Mouse (Mus musculus): ENCODE measurements around the gene Cntn2. TPM values are rescaled to one million over a fixed set of nuclear protein-coding genes. Genes with fewer than 3 reads are reported as not detected.
A peak's percentile ranks its signal among the peaks of the same experiment; 100 is the strongest.

Gene Cntn2
- polyA plus RNA-seq, 1 experiment from 2014 or later = 0.19 TPM

DNA sequence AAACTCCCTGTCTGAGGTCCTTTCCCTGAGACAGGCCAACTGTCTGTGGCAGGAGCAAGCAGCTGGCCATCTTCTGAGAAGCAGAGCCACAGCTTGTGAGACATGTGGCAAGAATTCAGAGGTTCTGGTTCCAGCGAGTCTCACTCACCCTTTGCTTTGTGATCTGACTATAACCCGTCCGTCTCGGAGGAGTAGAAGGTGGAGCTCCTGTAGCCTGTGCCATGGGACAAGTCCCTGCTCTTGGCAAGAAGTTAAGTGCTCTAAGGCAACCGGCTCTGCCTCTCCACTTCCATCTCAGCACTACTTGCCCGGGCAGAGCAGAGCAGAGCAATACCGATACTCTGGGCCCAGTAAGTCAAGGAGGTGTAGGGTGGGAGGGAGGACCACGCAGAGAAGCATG lies 27.9 kb upstream of the Cntn2 start:
- no peak overlapping the region for H3K4me2 ChIP-seq
- no peaks in the 10 kb centered on the region for H3K36me3 ChIP-seq
- H3K4me1 ChIP-seq (replicated peaks) = peaks cover 3% of the 10 kb centered on the region; the same call in 1 of the 2 replicates
- no peaks in the 10 kb centered on the region for H3K27me3 ChIP-seq
- no peaks in the 10 kb centered on the region for H3K9me3 ChIP-seq (replicated peaks)
- no peak overlapping the region for H3K27ac ChIP-seq
- no peak for ATAC-seq (replicated peaks; ENCODE audit: insufficient number of reproducible peaks, insufficient read depth, low FRiP score, low read depth)
- H3K9ac ChIP-seq = no peak overlapping the region
- no peak overlapping the region for H3K4me3 ChIP-seq
- 76% methylated on average over 8 of the region's 8 CpGs for WGBS

DNA sequence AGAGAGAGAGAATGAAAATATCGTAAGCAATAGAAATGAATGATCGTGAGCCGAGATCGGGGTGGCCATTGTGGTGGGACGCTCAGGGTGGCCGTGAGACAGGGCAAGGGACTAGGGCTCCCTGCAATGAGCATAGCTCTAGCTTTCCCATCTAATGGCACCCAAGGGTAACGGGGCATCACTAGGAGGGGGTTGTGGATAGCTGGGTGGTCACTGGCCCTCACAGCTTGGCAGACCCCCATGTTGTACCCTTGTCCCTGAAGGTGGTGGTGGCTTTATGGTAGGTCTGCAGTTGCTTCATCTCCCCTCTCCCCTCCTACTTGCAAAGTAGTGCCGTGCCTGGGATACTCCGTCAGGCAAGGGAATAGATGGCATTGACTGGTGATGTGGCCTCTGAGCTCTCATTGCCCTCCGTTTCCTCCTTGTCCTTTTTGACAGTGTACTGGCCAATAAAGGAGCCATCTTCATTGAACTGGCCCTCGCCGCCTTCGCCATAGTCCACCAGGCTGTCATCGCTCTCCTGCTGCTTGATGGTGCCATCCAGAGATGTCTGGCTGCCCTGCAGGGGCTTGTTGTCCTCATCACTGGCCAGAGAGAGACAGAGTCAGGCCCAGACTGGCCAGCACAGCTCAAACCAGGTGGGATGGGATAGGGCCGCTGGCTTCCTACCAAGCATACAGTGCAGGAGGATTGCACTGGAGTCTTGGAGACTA lies 27.2 kb upstream of the Cntn2 start:
- Histone ChIP-seq H3K4me3 (no peak overlapping the region), H3K36me3 (no peaks in the 10 kb centered on the region), H3K27me3 (no peaks in the 10 kb centered on the region), H3K4me1 (replicated peaks) (peaks cover 4% of the 10 kb centered on the region; the same call in 1 of the 2 replicates), H3K4me2 (no peak overlapping the region), H3K9me3 (replicated peaks) (no peaks in the 10 kb centered on the region), H3K9ac (no peak overlapping the region), H3K27ac (no peak overlapping the region)
- WGBS = 88% methylated on average over 15 of the region's 15 CpGs
- ATAC-seq (replicated peaks; ENCODE audit: insufficient number of reproducible peaks, insufficient read depth, low FRiP score, low read depth) = no peak

DNA sequence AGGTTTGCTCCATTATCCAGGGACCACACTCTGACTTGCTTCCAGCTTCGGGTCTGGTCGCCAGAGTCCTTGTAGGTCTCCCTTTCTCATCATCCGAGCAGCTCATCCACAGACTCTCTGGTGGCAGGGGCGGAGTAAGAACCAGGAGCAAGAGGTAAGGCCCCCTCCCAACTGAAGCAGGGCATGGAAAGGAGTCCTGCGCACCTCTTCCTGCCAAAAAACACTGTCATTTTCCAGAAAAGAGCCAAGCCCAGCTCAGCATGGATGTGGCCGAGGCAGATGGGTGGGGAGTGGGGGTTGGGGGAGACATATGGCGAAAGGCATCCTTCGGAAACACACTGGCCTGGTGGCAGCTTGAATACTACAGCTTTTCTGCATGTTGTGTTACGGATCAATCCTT lies 26.5 kb upstream of the Cntn2 start:
- Histone ChIP-seq H3K4me2 (no peak overlapping the region), H3K27me3 (no peaks in the 10 kb centered on the region), H3K27ac (no peak overlapping the region), H3K9me3 (replicated peaks) (no peaks in the 10 kb centered on the region), H3K36me3 (no peaks in the 10 kb centered on the region), H3K4me3 (no peak overlapping the region), H3K9ac (no peak overlapping the region), H3K4me1 (replicated peaks) (peaks cover 4% of the 10 kb centered on the region; the same call in 1 of the 2 replicates)
- 79% methylated on average over 9 of the region's 9 CpGs for WGBS
- no peak for ATAC-seq (replicated peaks; ENCODE audit: insufficient number of reproducible peaks, insufficient read depth, low FRiP score, low read depth)

DNA sequence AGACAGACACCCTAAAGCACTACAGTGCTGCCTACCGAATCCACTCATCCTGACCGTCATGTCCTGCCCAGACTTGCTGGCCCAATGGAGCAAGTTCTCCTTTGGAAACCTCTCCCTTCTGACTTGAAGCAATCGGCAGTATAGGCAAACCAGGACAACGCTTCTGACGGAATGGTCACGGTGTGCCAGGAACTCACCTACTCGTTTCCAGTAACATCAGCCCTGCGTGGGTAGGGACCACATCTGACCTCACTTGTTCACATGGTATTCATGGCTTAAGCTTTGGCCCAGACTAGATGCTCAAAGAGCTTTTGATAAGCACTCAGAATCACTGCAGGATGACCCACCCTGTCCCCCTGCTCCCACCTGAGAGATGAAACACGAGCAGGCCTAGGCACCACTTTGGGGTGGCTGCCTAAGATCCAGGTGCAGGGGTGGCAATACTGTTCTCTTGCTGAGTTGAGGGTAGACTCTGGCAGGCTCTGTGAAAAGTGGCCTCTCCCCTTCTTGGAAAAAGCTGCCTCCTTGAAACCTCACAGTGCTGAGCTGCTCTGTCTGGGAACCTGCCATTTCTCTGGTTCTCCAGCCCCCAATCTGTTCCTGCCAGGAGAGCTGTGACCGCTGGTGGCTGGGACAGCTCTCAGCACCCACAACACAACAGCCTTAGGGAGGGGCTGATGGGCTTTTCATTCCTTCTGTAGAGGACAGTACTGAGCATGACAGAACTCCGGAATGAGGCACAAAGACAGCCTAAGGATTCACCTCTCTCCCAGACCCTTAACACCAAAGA lies 24.5 kb upstream of the Cntn2 start:
- Histone ChIP-seq H3K27ac (no peak overlapping the region), H3K9ac (no peak overlapping the region), H3K27me3 (peaks cover 3% of the 10 kb centered on the region; the same call in 1 of the 2 replicates), H3K4me3 (no peak overlapping the region), H3K36me3 (no peaks in the 10 kb centered on the region), H3K4me1 (replicated peaks) (peaks cover 4% of the 10 kb centered on the region; the same call in 1 of the 2 replicates), H3K9me3 (replicated peaks) (no peaks in the 10 kb centered on the region), H3K4me2 (no peak overlapping the region)
- 74% methylated on average over 11 of the region's 11 CpGs for WGBS
- no peak for ATAC-seq (replicated peaks; ENCODE audit: insufficient number of reproducible peaks, insufficient read depth, low FRiP score, low read depth)

DNA sequence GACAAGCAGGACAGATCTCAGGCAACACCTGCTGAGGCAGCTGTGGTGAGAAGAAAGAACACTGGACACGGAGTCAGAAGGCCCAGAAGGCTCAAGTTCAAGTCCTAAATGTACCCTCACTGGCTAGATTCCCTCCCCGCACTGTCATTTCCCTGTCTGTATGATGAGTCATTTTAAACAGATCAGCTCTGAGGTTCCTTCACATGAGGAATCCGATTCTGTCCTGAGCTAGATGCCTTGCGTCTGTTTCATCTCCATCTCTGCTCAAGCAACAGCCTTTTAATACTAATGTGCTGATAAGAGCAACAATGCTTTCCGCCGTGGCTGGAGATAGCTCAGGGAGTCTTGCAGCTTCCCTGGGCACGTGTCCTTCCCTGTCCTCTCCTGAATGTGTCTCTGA lies 22.7 kb upstream of the Cntn2 start:
- no peak overlapping the region for H3K4me2 ChIP-seq
- ATAC-seq (replicated peaks; ENCODE audit: insufficient number of reproducible peaks, insufficient read depth, low FRiP score, low read depth) = no peak
- no peak overlapping the region for H3K4me3 ChIP-seq
- H3K27ac ChIP-seq = no peak overlapping the region
- H3K36me3 ChIP-seq = no peaks in the 10 kb centered on the region
- H3K4me1 ChIP-seq (replicated peaks) = peaks cover 8% of the 10 kb centered on the region
- H3K27me3 ChIP-seq = peaks cover 11% of the 10 kb centered on the region; the same call in 1 of the 2 replicates
- 26% methylated on average over 7 of the region's 7 CpGs for WGBS
- no peak overlapping the region for H3K9ac ChIP-seq
- no peaks in the 10 kb centered on the region for H3K9me3 ChIP-seq (replicated peaks)

DNA sequence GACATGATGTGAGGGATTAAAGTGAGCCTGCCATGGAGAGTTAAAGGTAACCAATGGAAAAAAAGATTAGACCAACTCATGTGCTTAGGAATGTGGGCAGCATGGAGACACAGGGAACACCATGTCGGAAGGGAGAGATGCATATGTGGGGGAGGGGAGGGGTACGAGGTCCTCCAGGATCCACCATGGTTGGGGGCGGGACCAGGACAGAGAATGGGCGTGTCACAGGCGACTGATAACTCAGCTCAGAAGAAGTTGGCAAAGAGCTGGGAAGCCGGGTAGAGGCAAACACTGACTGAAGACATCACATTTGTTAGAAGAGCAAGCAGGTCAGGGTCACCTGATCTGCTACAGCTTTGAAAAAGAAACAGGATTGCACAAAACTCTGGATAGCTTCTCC lies 21.9 kb upstream of the Cntn2 start:
- ATAC-seq (replicated peaks; ENCODE audit: insufficient number of reproducible peaks, insufficient read depth, low FRiP score, low read depth) = no peak
- H3K27ac ChIP-seq = no peak overlapping the region
- H3K4me3 ChIP-seq = no peak overlapping the region
- no peaks in the 10 kb centered on the region for H3K36me3 ChIP-seq
- H3K9ac ChIP-seq = no peak overlapping the region
- no peak overlapping the region for H3K4me2 ChIP-seq
- H3K4me1 ChIP-seq (replicated peaks) = peaks cover 8% of the 10 kb centered on the region
- 25% methylated on average over 6 of the region's 6 CpGs for WGBS
- no peaks in the 10 kb centered on the region for H3K9me3 ChIP-seq (replicated peaks)
- peaks cover 16% of the 10 kb centered on the region; the same call in 1 of the 2 replicates for H3K27me3 ChIP-seq

DNA sequence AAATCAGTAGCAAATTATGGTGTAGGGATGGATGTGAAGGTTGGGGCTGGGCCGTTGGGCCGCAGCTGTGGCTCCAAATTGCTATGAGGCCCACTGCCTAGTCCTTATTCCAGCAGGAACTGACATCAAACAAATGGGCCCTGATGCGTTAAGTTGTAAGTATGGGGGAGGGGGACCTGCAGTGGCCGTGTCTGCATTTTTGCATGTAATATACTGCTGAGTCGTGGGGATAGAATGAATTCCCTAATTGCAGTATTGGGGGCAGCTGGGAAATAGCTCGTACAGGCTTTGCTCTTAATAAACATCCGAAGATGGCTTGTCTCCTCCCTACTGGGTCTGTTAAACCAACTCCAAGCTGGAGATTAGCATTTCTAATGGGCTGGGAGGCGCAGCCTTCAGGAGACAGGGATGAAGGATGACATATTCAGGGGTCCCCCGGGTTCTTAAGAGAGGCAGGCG lies 19.3 kb upstream of the Cntn2 start:
- peaks cover 25% of the 10 kb centered on the region for H3K4me1 ChIP-seq (replicated peaks)
- H3K27ac ChIP-seq = no peak overlapping the region
- ATAC-seq (replicated peaks; ENCODE audit: insufficient number of reproducible peaks, insufficient read depth, low FRiP score, low read depth) = no peak
- H3K4me3 ChIP-seq = no peak overlapping the region
- WGBS = 50% methylated on average over 10 of the region's 10 CpGs
- H3K9ac ChIP-seq = no peak overlapping the region
- no peaks in the 10 kb centered on the region for H3K36me3 ChIP-seq
- H3K27me3 ChIP-seq = peaks cover 16% of the 10 kb centered on the region; the same call in 1 of the 2 replicates
- no peak overlapping the region for H3K4me2 ChIP-seq
- no peaks in the 10 kb centered on the region for H3K9me3 ChIP-seq (replicated peaks)

DNA sequence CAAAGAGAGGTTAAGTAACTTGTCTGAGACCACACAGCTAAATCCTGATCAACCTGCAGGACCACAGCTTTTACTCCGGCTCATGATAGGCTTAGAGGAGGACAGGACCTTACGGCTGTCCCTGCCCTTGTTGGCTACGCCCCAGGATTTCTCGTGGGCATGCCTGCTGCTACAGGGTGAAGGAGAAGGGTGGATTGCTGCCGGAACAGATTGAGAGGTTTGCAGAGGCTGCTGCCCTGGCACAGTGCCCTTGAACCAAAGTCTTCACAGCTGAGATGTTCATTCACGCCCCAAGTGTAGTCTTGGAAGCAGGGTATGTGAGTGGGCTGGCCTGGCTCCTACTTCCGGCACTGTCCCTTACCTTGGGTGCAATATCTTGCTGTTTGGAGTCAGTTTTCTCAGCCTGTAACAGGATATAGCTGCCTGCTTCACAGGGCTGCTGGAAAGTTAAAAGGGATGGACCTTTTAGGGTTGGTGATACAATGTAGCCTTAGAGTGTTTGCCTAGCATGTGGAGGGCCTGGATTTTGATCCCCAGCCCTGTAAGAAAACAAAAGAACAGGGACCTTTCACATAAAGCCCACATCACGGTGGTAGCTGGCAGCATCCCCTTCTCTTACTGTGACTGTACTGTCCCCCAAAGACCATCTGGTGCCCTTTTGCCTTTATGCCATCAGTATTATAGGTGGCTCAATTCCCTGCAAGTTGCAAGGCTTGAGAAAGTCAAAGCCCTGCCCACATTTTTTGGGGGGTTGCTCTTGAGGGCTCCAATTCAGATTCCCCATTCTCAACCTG lies 18.0 kb upstream of the Cntn2 start:
- WGBS = 54% methylated on average over 8 of the region's 8 CpGs
- H3K27me3 ChIP-seq = peaks cover 16% of the 10 kb centered on the region; the same call in 1 of the 2 replicates
- no peak overlapping the region for H3K9ac ChIP-seq
- no peak for ATAC-seq (replicated peaks; ENCODE audit: insufficient number of reproducible peaks, insufficient read depth, low FRiP score, low read depth)
- no peaks in the 10 kb centered on the region for H3K36me3 ChIP-seq
- no peak overlapping the region for H3K4me3 ChIP-seq
- no peaks in the 10 kb centered on the region for H3K9me3 ChIP-seq (replicated peaks)
- peaks cover 29% of the 10 kb centered on the region for H3K4me1 ChIP-seq (replicated peaks)
- no peak overlapping the region for H3K4me2 ChIP-seq
- no peak overlapping the region for H3K27ac ChIP-seq

DNA sequence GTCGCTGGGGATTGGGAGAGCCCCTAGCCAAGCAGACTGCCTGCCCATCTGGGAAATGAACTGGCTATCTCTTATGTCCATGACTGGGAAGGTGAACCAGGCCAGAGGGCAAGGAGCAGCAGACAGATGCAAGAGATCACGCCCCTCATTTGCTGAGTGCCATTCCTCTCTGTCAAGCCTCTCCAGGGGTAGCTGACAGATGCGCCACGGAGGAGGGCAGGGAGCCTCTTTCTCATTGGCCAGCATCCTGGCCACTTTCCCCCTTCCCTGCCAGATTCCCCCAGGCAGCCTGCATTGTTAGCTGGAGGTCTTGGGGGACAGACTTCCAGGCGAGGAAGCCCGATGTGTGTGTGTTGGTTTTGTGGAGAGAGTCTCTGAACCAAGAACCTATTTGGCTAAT lies 16.0 kb upstream of the Cntn2 start:
- Histone ChIP-seq H3K36me3 (no peaks in the 10 kb centered on the region), H3K9ac (no peak overlapping the region), H3K4me3 (no peak overlapping the region), H3K4me2 (no peak overlapping the region), H3K27ac (no peak overlapping the region), H3K9me3 (replicated peaks) (no peaks in the 10 kb centered on the region), H3K27me3 (peaks cover 16% of the 10 kb centered on the region; the same call in 1 of the 2 replicates), H3K4me1 (replicated peaks) (peaks cover 26% of the 10 kb centered on the region)
- 25% methylated on average over 6 of the region's 6 CpGs for WGBS
- no peak for ATAC-seq (replicated peaks; ENCODE audit: insufficient number of reproducible peaks, insufficient read depth, low FRiP score, low read depth)

DNA sequence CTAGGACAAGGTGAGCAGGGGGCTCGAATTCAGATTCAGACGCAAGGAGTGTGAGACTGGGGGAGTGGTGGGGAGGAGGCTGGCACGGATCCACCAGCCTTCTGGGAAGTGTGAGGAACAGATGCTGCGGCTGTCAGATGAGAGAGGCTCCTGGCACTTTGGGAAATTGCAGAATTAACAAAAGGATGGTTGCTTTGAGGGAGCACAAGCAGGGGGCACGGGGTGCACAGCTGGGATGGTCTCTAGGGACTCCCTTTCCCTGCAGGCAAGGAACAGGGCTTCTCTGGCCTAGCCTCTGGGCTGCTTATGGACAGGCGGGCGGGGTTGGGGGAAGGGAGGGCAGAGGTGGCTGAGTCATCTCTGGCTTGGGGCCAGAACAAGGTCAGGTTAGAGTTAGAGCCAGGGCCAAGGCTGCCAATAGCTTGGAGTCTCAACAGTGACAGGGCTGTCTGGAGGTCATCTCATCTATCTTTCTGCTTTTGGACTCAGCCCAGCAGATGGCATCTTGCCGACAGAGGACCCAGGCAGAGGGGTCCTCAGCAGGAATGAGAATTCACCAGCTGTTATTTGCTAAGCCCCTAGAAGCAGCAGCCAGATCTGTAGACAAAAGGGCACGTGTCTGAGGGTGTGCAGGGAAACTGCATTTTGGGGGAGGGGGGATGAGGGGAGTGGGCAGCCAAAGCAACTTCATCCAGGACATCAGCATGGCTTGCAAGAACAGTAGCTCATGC lies 15.0 kb upstream of the Cntn2 start:
- Histone ChIP-seq H3K9ac (no peak overlapping the region), H3K27me3 (peaks cover 16% of the 10 kb centered on the region; the same call in 1 of the 2 replicates), H3K4me1 (replicated peaks) (peaks cover 26% of the 10 kb centered on the region), H3K36me3 (no peaks in the 10 kb centered on the region), H3K27ac (no peak overlapping the region), H3K4me2 (no peak overlapping the region), H3K4me3 (no peak overlapping the region), H3K9me3 (replicated peaks) (no peaks in the 10 kb centered on the region)
- 8% methylated on average over 9 of the region's 9 CpGs for WGBS
- ATAC-seq (replicated peaks; ENCODE audit: insufficient number of reproducible peaks, insufficient read depth, low FRiP score, low read depth) = peak; percentile 79
